22 mouse cellular contexts compared by ENCODE assay signal in the genomic region with DNA sequence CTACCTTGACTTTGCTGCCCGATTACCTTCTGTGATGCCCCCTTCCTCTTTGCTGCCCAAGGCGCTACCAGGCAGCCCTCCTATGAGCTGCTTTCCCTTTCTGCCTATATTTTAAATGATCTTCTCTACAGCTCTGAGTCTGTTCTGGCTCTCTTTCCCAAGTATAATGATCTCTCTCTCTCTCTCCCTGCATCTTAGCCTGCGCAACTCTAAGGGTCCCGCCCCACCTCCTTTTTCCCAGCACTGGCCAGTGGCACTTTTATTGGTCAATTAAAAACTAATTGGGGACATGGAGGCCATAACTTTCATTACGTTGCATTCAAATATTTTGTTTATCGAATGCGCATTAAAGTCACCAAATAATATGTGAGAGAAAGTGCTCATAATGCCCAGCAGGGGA. TPM values are rescaled to one million over a fixed set of nuclear protein-coding genes. Genes with fewer than 3 reads are reported as not detected.
DNase-seq lines count a peak whose midpoint lies in the region; ATAC-seq and TF ChIP-seq lines count a peak whose summit lies in the region.
"Had no signal": no experiment of that assay in that cellular context is flagged by ENCODE, and none has a peak within 500 bp of the region (broad histone marks: within the 10 kb centered on the region; RNA-seq: fewer than 3 reads in every experiment).

No protein-coding gene starts in this region.

- H3K9ac ChIP-seq in midbrain, postnatal 0 days (replicated peaks; ENCODE audit: low read length, poor library complexity, severe bottlenecking) = no peak overlapping the region
- no peak overlapping the region for H3K9ac ChIP-seq in midbrain, embryonic 13.5 days (replicated peaks)
- no peak overlapping the region for H3K9ac ChIP-seq in limb, embryonic 13.5 days
- H3K9ac ChIP-seq: embryonic facial prominence, embryonic 15.5 days; forebrain, embryonic 15.5 days; hindbrain, embryonic 12.5 days had no signal

- intact Hi-C loops in left cerebral cortex, postnatal 10 days (cut with DNase I) = no loop called here

- TF ChIP-seq CTCF in midbrain, postnatal 0 days (IDR thresholded peaks at IDR 0.05) = 0 out of 2 replicates have a peak, but pooled peaks have one; percentile 6

- H3K9me3 ChIP-seq in midbrain, postnatal 0 days (ENCODE audit: low read length) = no peaks in the 10 kb centered on the region
- no peaks in the 10 kb centered on the region for H3K9me3 ChIP-seq in midbrain, embryonic 13.5 days
- H3K9me3 ChIP-seq in limb, embryonic 13.5 days = no peaks in the 10 kb centered on the region
- H3K9me3 ChIP-seq: embryonic facial prominence, embryonic 15.5 days; forebrain, embryonic 15.5 days; G1E; heart, embryonic 10.5 days; hindbrain, embryonic 12.5 days had no signal

- 84% methylated on average over 7 of the region's 7 CpGs for WGBS in midbrain, postnatal 0 days
- WGBS in midbrain, embryonic 13.5 days = 93% methylated on average over 7 of the region's 7 CpGs
- WGBS in limb, embryonic 13.5 days = 28% methylated on average over 7 of the region's 7 CpGs

- no peak overlapping the region for H3K4me2 ChIP-seq in midbrain, postnatal 0 days (ENCODE audit: low read depth, low read length, poor library complexity, severe bottlenecking)
- no peak overlapping the region for H3K4me2 ChIP-seq in midbrain, embryonic 13.5 days (replicated peaks)
- peak overlapping the region; percentile 38 for H3K4me2 ChIP-seq in limb, embryonic 13.5 days (replicated peaks)
- H3K4me2 ChIP-seq: embryonic facial prominence, embryonic 15.5 days; forebrain, embryonic 15.5 days; hindbrain, embryonic 12.5 days had no signal

- ATAC-seq in midbrain, postnatal 0 days (ENCODE audit: low FRiP score) = no peak
- no peak for ATAC-seq in midbrain, embryonic 13.5 days
- ATAC-seq in limb, embryonic 13.5 days (ENCODE audit: low FRiP score, low read depth) = 0 out of 2 replicates have a peak, but pooled peaks have one; percentile 16
- ATAC-seq: forebrain, embryonic 15.5 days; hindbrain, embryonic 16.5 days had no signal

- no peaks in the 10 kb centered on the region for H3K27me3 ChIP-seq in midbrain, postnatal 0 days (ENCODE audit: insufficient read depth, low read length)
- H3K27me3 ChIP-seq in midbrain, embryonic 13.5 days = no peaks in the 10 kb centered on the region; the same call in none of the 2 replicates
- peaks cover 16% of the 10 kb centered on the region; the same call in 1 of the 2 replicates for H3K27me3 ChIP-seq in limb, embryonic 13.5 days
- H3K27me3 ChIP-seq: CH12.LX; embryonic facial prominence, embryonic 15.5 days; forebrain, embryonic 15.5 days; hindbrain, embryonic 12.5 days had no signal

- DNase-seq in midbrain, postnatal 0 days (ENCODE audit: low spot score) = no peak
- peak; percentile 66 for DNase-seq in forelimb bud, embryonic 11.5 days (ENCODE audit: low read depth, low spot score)
- no peak for DNase-seq in cerebellum, postnatal 14 days
- DNase-seq in left cerebral cortex, postnatal 10 days (ENCODE audit: extremely low spot score in 1 of 2, low spot score in 2 of 2) = no peak
- DNase-seq: adrenal gland, adult 8-10 months; cerebellum, adult 11 months; cerebellum, adult 8-10 months; cerebellum, postnatal 25 days; gastrocnemius, postnatal 10 days; heart, adult 18-20 months; heart, postnatal 10 days; heart, postnatal 4 days had no signal

- H3K27ac ChIP-seq in midbrain, postnatal 0 days (ENCODE audit: low read depth, low read length) = no peak overlapping the region
- no peak overlapping the region for H3K27ac ChIP-seq in midbrain, embryonic 13.5 days
- H3K27ac ChIP-seq in limb, embryonic 13.5 days = peak overlapping the region; percentile 49; the same call in 1 of the 2 replicates
- H3K27ac ChIP-seq: embryonic facial prominence, embryonic 15.5 days; forebrain, embryonic 15.5 days; heart, embryonic 10.5 days; hindbrain, embryonic 12.5 days had no signal

- H3K4me3 ChIP-seq in midbrain, postnatal 0 days (ENCODE audit: low read depth, low read length) = no peak overlapping the region
- H3K4me3 ChIP-seq in midbrain, embryonic 13.5 days (replicated peaks) = no peak overlapping the region
- 0 out of 2 replicates have a peak overlapping the region, but pooled peaks have one; percentile 1 for H3K4me3 ChIP-seq in limb, embryonic 13.5 days
- H3K4me3 ChIP-seq: embryonic facial prominence, embryonic 15.5 days; erythroblast, embryonic 14.5 days; forebrain, embryonic 15.5 days; heart, embryonic 10.5 days; hindbrain, embryonic 12.5 days had no signal

- no peaks in the 10 kb centered on the region for H3K4me1 ChIP-seq in midbrain, postnatal 0 days (ENCODE audit: insufficient read depth, low read length)
- no peaks in the 10 kb centered on the region for H3K4me1 ChIP-seq in midbrain, embryonic 13.5 days (replicated peaks)
- peaks cover 16% of the 10 kb centered on the region for H3K4me1 ChIP-seq in limb, embryonic 13.5 days
- H3K4me1 ChIP-seq: forebrain, embryonic 15.5 days; heart, embryonic 10.5 days; hindbrain, embryonic 12.5 days had no signal

- no peaks in the 10 kb centered on the region for H3K36me3 ChIP-seq in midbrain, postnatal 0 days (ENCODE audit: insufficient read depth, low read length)
- no peaks in the 10 kb centered on the region for H3K36me3 ChIP-seq in midbrain, embryonic 13.5 days
- no peaks in the 10 kb centered on the region for H3K36me3 ChIP-seq in limb, embryonic 13.5 days
- H3K36me3 ChIP-seq: embryonic facial prominence, embryonic 15.5 days; forebrain, embryonic 15.5 days; G1E; heart, embryonic 10.5 days; hindbrain, embryonic 12.5 days had no signal

RNA-seq across cellular contexts. Expression of a gene that starts 20.0 kb away (rescaled TPM):
- 3.9 and 5.4 TPM in 2 replicates for total RNA-seq in midbrain, postnatal 0 days (2014; rRNA removed)
- 2.3 TPM in 2 replicates for polyA plus RNA-seq in midbrain, postnatal 0 days (2015; fragmentation: Nextera tagmentation; extraction: Ambion mirVana)
- 4.0 and 5.1 TPM in 2 replicates for polyA plus RNA-seq in midbrain, embryonic 13.5 days (2015; fragmentation: Nextera tagmentation; extraction: Ambion mirVana)
- polyA plus RNA-seq in limb, embryonic 13.5 days (2015; fragmentation: Nextera tagmentation; extraction: Ambion mirVana) = 5.2 and 5.5 TPM in 2 replicates
- 10 to 100 TPM in 1 of 2 experiments, 1 to 10 TPM in 1; 7.3 to 12.4 TPM for total RNA-seq in left cerebral cortex, postnatal 10 days (2021)
- polyA plus RNA-seq: erythroblast, embryonic 14.5 days had no signal

RNA-seq across cellular contexts. Expression of a gene that starts 25.8 kb away (rescaled TPM):
- total RNA-seq in midbrain, postnatal 0 days (2014; rRNA removed) = 42.2 and 46.2 TPM in 2 replicates
- polyA plus RNA-seq in midbrain, postnatal 0 days (2015; fragmentation: Nextera tagmentation; extraction: Ambion mirVana) = 9.9 and 10.8 TPM in 2 replicates
- polyA plus RNA-seq in midbrain, embryonic 13.5 days (2015; fragmentation: Nextera tagmentation; extraction: Ambion mirVana) = 17.5 and 18.1 TPM in 2 replicates
- 14.7 and 16.0 TPM in 2 replicates for polyA plus RNA-seq in limb, embryonic 13.5 days (2015; fragmentation: Nextera tagmentation; extraction: Ambion mirVana)
- total RNA-seq in left cerebral cortex, postnatal 10 days (2021) = 10 to 100 TPM; 38.0 to 39.7 TPM
